Mouse (Mus musculus): ENCODE results near the gene Cmtm8. TPM values are rescaled to one million over a fixed set of nuclear protein-coding genes. Genes with fewer than 3 reads are reported as not detected.

Cmtm8 gene
- polyA plus RNA-seq, 1 experiment from 2014 or later: 102 TPM

GRCm38 (mm10) chr9:114771565-114771964 lies 72.4 kb downstream of the Cmtm8 start:
- no peaks in the 10 kb centered on the region for H3K9me3 ChIP-seq
- no peak overlapping the region for H3K9ac ChIP-seq
- no peak overlapping the region for H3K4me2 ChIP-seq
- ATAC-seq (ENCODE audit: borderline replicate concordance, extremely low read depth, low FRiP score, low TSS enrichment): no peak
- 85% methylated on average over 7 of the region's 7 CpGs for WGBS
- no peak overlapping the region for H3K27ac ChIP-seq
- peaks cover 13% of the 10 kb centered on the region; the same call in 1 of the 2 replicates for H3K4me1 ChIP-seq
- H3K27me3 ChIP-seq: no peaks in the 10 kb centered on the region
- H3K36me3 ChIP-seq: peaks cover 5% of the 10 kb centered on the region; the same call in 1 of the 2 replicates
- H3K4me3 ChIP-seq: no peak overlapping the region

DNA sequence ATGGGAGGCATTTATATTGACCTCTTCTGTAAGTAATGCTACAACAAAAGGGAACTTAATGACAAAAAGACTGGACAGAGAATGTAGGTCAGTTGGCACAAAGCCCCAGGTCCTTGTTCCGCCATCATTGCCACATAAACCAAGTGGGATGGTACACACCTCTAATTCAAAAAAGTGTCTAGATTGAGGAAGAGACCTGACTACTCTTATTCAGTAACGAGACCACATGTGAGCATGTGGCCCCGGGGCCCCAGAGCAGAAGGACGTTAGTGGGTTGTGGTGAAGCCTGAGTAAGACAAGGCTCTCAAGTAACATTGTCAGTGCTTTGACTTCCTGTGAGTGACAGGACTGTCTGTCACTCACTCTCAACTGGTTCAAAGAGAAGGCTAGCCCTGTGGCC lies 73.7 kb downstream of the Cmtm8 start:
- no peak overlapping the region for H3K9ac ChIP-seq
- H3K9me3 ChIP-seq: no peaks in the 10 kb centered on the region
- no peaks in the 10 kb centered on the region for H3K27me3 ChIP-seq
- no peak overlapping the region for H3K4me3 ChIP-seq
- WGBS: 87% methylated on average over 4 of the region's 4 CpGs
- no peak for ATAC-seq (ENCODE audit: borderline replicate concordance, extremely low read depth, low FRiP score, low TSS enrichment)
- H3K36me3 ChIP-seq: peaks cover 5% of the 10 kb centered on the region; the same call in 1 of the 2 replicates
- peaks cover 9% of the 10 kb centered on the region; the same call in 1 of the 2 replicates for H3K4me1 ChIP-seq
- no peak overlapping the region for H3K4me2 ChIP-seq
- H3K27ac ChIP-seq: no peak overlapping the region

GRCm38 (mm10) chr9:114768066-114768465 lies 75.9 kb downstream of the Cmtm8 start:
- 47% methylated on average over 10 of the region's 10 CpGs for whole genome bisulfite sequencing
- no peaks in the 10 kb centered on the region for H3K9me3 ChIP-seq
- peak; percentile 9; the same call in 1 of the 2 replicates for ATAC-seq (ENCODE audit: borderline replicate concordance, extremely low read depth, low FRiP score, low TSS enrichment)
- H3K4me1 ChIP-seq: peaks cover 5% of the 10 kb centered on the region; the same call in 1 of the 2 replicates
- H3K4me3 ChIP-seq: no peak overlapping the region
- 0 out of 2 replicates have a peak overlapping the region, but pooled peaks have one; percentile 15 for H3K27ac ChIP-seq
- no peak overlapping the region for H3K4me2 ChIP-seq
- H3K27me3 ChIP-seq: no peaks in the 10 kb centered on the region
- no peak overlapping the region for H3K9ac ChIP-seq
- peaks cover 5% of the 10 kb centered on the region; the same call in 1 of the 2 replicates for H3K36me3 ChIP-seq

DNA sequence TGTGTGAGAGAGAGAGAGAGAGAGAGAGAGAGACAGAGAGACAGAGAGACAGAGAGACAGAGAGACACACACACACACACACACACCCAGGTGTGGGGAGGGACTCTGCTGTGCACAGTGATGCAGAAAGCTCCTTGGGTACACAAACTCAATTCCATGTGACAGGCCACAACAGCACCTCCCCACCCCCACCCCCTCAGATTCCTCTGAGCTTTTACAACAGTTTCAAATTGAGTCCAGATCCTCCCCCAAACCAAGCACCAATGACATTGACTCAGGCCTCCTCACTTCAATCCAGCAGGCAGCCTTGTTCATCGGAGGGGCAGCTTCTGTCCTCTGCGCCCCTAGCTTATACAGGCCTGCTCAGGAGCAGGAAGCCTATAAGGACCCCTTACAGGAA lies 76.4 kb downstream of the Cmtm8 start:
- Histone ChIP-seq H3K9me3 (no peaks in the 10 kb centered on the region), H3K4me2 (no peak overlapping the region), H3K36me3 (peaks cover 2% of the 10 kb centered on the region; the same call in 1 of the 2 replicates), H3K4me3 (no peak overlapping the region), H3K27me3 (no peaks in the 10 kb centered on the region), H3K9ac (no peak overlapping the region), H3K4me1 (peaks cover 5% of the 10 kb centered on the region; the same call in 1 of the 2 replicates), H3K27ac (0 out of 2 replicates have a peak overlapping the region, but pooled peaks have one; percentile 15)
- ATAC-seq (ENCODE audit: borderline replicate concordance, extremely low read depth, low FRiP score, low TSS enrichment): no peak
- 71% methylated on average over 2 of the region's 2 CpGs for WGBS

GRCm38 (mm10) chr9:114767030-114767429 lies 76.9 kb downstream of the Cmtm8 start:
- H3K9me3 ChIP-seq: no peaks in the 10 kb centered on the region
- H3K4me3 ChIP-seq: no peak overlapping the region
- no peak overlapping the region for H3K9ac ChIP-seq
- no peak overlapping the region for H3K27ac ChIP-seq
- H3K36me3 ChIP-seq: no peaks in the 10 kb centered on the region
- no peak for ATAC-seq (ENCODE audit: borderline replicate concordance, extremely low read depth, low FRiP score, low TSS enrichment)
- peaks cover 5% of the 10 kb centered on the region; the same call in 1 of the 2 replicates for H3K4me1 ChIP-seq
- H3K27me3 ChIP-seq: no peaks in the 10 kb centered on the region
- no peak overlapping the region for H3K4me2 ChIP-seq
- 70% methylated on average over 13 of the region's 13 CpGs for WGBS

GRCm38 (mm10) chr9:114763341-114763740 lies 80.6 kb downstream of the Cmtm8 start:
- no peak overlapping the region for H3K9ac ChIP-seq
- no peak overlapping the region for H3K27ac ChIP-seq
- no peaks in the 10 kb centered on the region for H3K36me3 ChIP-seq
- H3K4me1 ChIP-seq: peaks cover 5% of the 10 kb centered on the region; the same call in 1 of the 2 replicates
- ATAC-seq (ENCODE audit: borderline replicate concordance, extremely low read depth, low FRiP score, low TSS enrichment): no peak
- no peaks in the 10 kb centered on the region for H3K27me3 ChIP-seq
- no peak overlapping the region for H3K4me2 ChIP-seq
- H3K9me3 ChIP-seq: no peaks in the 10 kb centered on the region
- 56% methylated on average over 13 of the region's 13 CpGs for WGBS
- no peak overlapping the region for H3K4me3 ChIP-seq

DNA sequence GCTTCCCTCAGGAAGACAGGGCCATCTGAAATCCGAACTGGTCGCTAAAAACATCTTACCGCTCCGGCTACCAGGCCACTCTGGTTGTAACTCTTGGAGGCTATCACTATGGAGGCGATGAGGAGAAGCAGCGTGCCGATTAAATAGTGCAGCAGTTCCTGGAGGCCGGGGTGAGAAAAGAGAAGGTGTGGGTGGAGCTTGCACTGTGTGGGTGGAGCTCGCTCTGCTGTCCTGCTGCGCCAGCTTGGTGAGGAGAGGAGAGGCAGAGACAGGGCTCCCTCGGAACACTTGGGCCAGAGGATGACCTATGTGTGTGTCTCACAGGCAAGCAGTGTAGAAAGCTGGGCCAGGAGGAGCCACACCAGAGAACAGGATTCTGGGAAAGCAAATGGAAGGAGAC lies 82.1 kb downstream of the Cmtm8 start:
- H3K36me3 ChIP-seq: no peaks in the 10 kb centered on the region
- H3K27me3 ChIP-seq: no peaks in the 10 kb centered on the region
- H3K9ac ChIP-seq: no peak overlapping the region
- no peaks in the 10 kb centered on the region for H3K9me3 ChIP-seq
- WGBS: 63% methylated on average over 11 of the region's 11 CpGs
- H3K4me2 ChIP-seq: no peak overlapping the region
- no peak for ATAC-seq (ENCODE audit: borderline replicate concordance, extremely low read depth, low FRiP score, low TSS enrichment)
- H3K4me3 ChIP-seq: no peak overlapping the region
- H3K4me1 ChIP-seq: 0 out of 2 replicates have a peak, but pooled peaks cover under 1% of the 10 kb centered on the region
- no peak overlapping the region for H3K27ac ChIP-seq

DNA sequence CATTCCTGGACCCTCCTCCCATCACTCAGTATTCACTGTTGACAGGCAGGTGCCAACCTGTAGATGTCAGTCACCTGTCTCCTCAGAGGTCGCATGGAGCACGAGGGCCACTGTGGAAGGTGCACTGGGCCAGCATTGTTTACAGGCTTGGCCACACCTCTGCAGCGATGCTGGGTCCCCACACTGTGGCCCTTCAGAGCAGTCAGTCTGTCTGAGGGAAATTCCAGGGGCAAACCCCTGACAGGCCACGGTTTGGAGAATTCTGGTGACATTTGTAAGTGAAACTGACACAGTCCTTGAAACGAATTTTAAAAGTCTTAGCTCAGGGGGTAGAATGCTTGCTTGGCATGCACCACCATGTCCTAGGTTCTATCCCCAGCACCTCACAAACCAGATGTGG lies 83.6 kb downstream of the Cmtm8 start:
- Histone ChIP-seq H3K9ac (no peak overlapping the region), H3K4me2 (no peak overlapping the region), H3K4me1 (no peaks in the 10 kb centered on the region), H3K27me3 (no peaks in the 10 kb centered on the region), H3K4me3 (no peak overlapping the region), H3K27ac (no peak overlapping the region), H3K9me3 (no peaks in the 10 kb centered on the region), H3K36me3 (no peaks in the 10 kb centered on the region)
- WGBS: 70% methylated on average over 5 of the region's 5 CpGs
- no peak for ATAC-seq (ENCODE audit: borderline replicate concordance, extremely low read depth, low FRiP score, low TSS enrichment)

GRCm38 (mm10) chr9:114759886-114760285 lies 84.1 kb downstream of the Cmtm8 start:
- H3K4me2 ChIP-seq: no peak overlapping the region
- no peak overlapping the region for H3K27ac ChIP-seq
- H3K4me3 ChIP-seq: no peak overlapping the region
- H3K36me3 ChIP-seq: no peaks in the 10 kb centered on the region
- WGBS: 91% methylated on average over 4 of the region's 4 CpGs
- no peak for ATAC-seq (ENCODE audit: borderline replicate concordance, extremely low read depth, low FRiP score, low TSS enrichment)
- no peaks in the 10 kb centered on the region for H3K9me3 ChIP-seq
- no peak overlapping the region for H3K9ac ChIP-seq
- H3K4me1 ChIP-seq: no peaks in the 10 kb centered on the region
- H3K27me3 ChIP-seq: no peaks in the 10 kb centered on the region

- no peaks in the 10 kb centered on the region for H3K9me3 ChIP-seq
- H3K4me1 ChIP-seq: no peaks in the 10 kb centered on the region
- no peak overlapping the region for H3K27ac ChIP-seq
- WGBS: 85% methylated on average over 5 of the region's 5 CpGs
- H3K9ac ChIP-seq: no peak overlapping the region
- no peaks in the 10 kb centered on the region for H3K27me3 ChIP-seq
- H3K4me3 ChIP-seq: no peak overlapping the region
- ATAC-seq (ENCODE audit: borderline replicate concordance, extremely low read depth, low FRiP score, low TSS enrichment): no peak
- H3K4me2 ChIP-seq: no peak overlapping the region
- no peaks in the 10 kb centered on the region for H3K36me3 ChIP-seq
Observed at GRCm38 (mm10) chr9:114758801-114759200, 85.2 kb downstream of the Cmtm8 start.

DNA sequence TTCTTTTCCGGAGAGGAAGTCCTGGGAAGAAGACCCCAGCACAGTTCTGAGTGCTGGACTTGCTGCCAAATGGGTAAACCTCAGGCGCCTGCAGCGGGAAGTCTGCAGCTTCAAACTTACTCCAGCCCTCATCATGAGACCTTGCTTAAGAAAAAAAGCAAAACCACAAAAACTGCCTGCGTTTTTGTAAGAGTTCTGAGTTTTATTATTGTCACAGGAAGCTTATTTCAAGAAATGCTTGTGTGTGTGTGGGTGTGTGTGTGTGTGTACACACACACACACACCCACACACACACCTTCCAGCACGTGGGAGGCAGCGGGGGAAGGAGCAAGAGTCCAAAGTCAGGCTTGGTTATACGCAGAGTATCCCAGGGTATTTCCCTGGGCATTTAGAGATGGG lies 85.7 kb downstream of the Cmtm8 start:
- H3K9ac ChIP-seq: no peak overlapping the region
- no peak overlapping the region for H3K4me3 ChIP-seq
- H3K4me1 ChIP-seq: 0 out of 2 replicates have a peak, but pooled peaks cover 1% of the 10 kb centered on the region
- 74% methylated on average over 7 of the region's 7 CpGs for WGBS
- no peak overlapping the region for H3K27ac ChIP-seq
- no peaks in the 10 kb centered on the region for H3K27me3 ChIP-seq
- ATAC-seq (ENCODE audit: borderline replicate concordance, extremely low read depth, low FRiP score, low TSS enrichment): no peak
- no peaks in the 10 kb centered on the region for H3K9me3 ChIP-seq
- no peaks in the 10 kb centered on the region for H3K36me3 ChIP-seq
- no peak overlapping the region for H3K4me2 ChIP-seq

GRCm38 (mm10) chr9:114752863-114753484 lies 91.0 kb downstream of the Cmtm8 start:
- H3K27ac ChIP-seq: peak overlapping the region; percentile 66
- no peaks in the 10 kb centered on the region for H3K9me3 ChIP-seq
- no peaks in the 10 kb centered on the region for H3K27me3 ChIP-seq
- H3K4me2 ChIP-seq: peak overlapping the region; percentile 69
- ATAC-seq (ENCODE audit: borderline replicate concordance, extremely low read depth, low FRiP score, low TSS enrichment): peak; percentile 95
- H3K4me3 ChIP-seq: peak overlapping the region; percentile 50
- peaks cover 16% of the 10 kb centered on the region; the same call in 1 of the 2 replicates for H3K36me3 ChIP-seq
- H3K4me1 ChIP-seq: 0 out of 2 replicates have a peak, but pooled peaks cover 4% of the 10 kb centered on the region
- WGBS: 5% methylated on average over 36 of the region's 36 CpGs
- peak overlapping the region; percentile 56 for H3K9ac ChIP-seq
